Mouse (Mus musculus): ENCODE measurements around the gene Tnf. TPM values are rescaled to one million over a fixed set of nuclear protein-coding genes. Genes with fewer than 3 reads are reported as not detected.

The Tnf gene
- total RNA-seq, 2 experiments from 2014 or later = 1.1 to 1.7 TPM

GRCm38 (mm10) chr17:35174201-35174977, 27.4 kb downstream of the Tnf start:
- DNase-seq (ENCODE audit: low spot score in 2 of 2) = no peak

- no peak for DNase-seq (ENCODE audit: low spot score in 2 of 2)
Measured at GRCm38 (mm10) chr17:35173329-35173728, 28.5 kb downstream of the Tnf start.

GRCm38 (mm10) chr17:35172445-35173234, 29.2 kb downstream of the Tnf start:
- DNase-seq (ENCODE audit: low spot score in 2 of 2) = no peak

- no peak for DNase-seq (ENCODE audit: low spot score in 2 of 2)
Measured at GRCm38 (mm10) chr17:35168541-35169207, 33.1 kb downstream of the Tnf start.

GRCm38 (mm10) chr17:35167794-35168193, 34.0 kb downstream of the Tnf start:
- DNase-seq (ENCODE audit: low spot score in 2 of 2) = no peak

GRCm38 (mm10) chr17:35166352-35167035, 35.3 kb downstream of the Tnf start:
- no peak for DNase-seq (ENCODE audit: low spot score in 2 of 2)

GRCm38 (mm10) chr17:35165451-35166155, 36.2 kb downstream of the Tnf start:
- no peak for DNase-seq (ENCODE audit: low spot score in 2 of 2)

- DNase-seq (ENCODE audit: low spot score in 2 of 2) = peak; percentile 92 to 98
Measured at GRCm38 (mm10) chr17:35164568-35165450, 37.0 kb downstream of the Tnf start, which contains the start of gene Prrc2a. Gene Prrc2a (minus strand): TSS chr17:35164897.

- no peak for DNase-seq (ENCODE audit: low spot score in 2 of 2)
Measured at GRCm38 (mm10) chr17:35164218-35164567, 37.6 kb downstream of the Tnf start.

- no peak for DNase-seq (ENCODE audit: low spot score in 2 of 2)
Measured at GRCm38 (mm10) chr17:35163326-35164081, 38.3 kb downstream of the Tnf start.

GRCm38 (mm10) chr17:35162730-35163129, 39.1 kb downstream of the Tnf start:
- DNase-seq (ENCODE audit: low spot score in 2 of 2) = no peak

- DNase-seq (ENCODE audit: low spot score in 2 of 2) = no peak
Measured at GRCm38 (mm10) chr17:35162121-35162520, 39.7 kb downstream of the Tnf start.

GRCm38 (mm10) chr17:35161421-35161820, 40.4 kb downstream of the Tnf start:
- DNase-seq (ENCODE audit: low spot score in 2 of 2) = no peak

- no peak for DNase-seq (ENCODE audit: low spot score in 2 of 2)
Measured at GRCm38 (mm10) chr17:35159638-35160037, 42.2 kb downstream of the Tnf start.

- no peak for DNase-seq (ENCODE audit: low spot score in 2 of 2)
Measured at GRCm38 (mm10) chr17:35158850-35159593, 42.8 kb downstream of the Tnf start.

GRCm38 (mm10) chr17:35157661-35158175, 44.1 kb downstream of the Tnf start:
- DNase-seq (ENCODE audit: low spot score in 2 of 2) = no peak

- no peak for DNase-seq (ENCODE audit: low spot score in 2 of 2)
Measured at GRCm38 (mm10) chr17:35157254-35157653, 44.6 kb downstream of the Tnf start.

Measured in gastrocnemius, postnatal 4 days (tissue).